In genomic region chr5:36596225-36596624, GRCm38 (mm10) we compare ENCODE assay signal across 20 mouse cellular contexts.
"Had no signal": no experiment of that assay in that cellular context is flagged by ENCODE, and none has a peak within 500 bp of the region (broad histone marks: within the 10 kb centered on the region; RNA-seq: fewer than 3 reads in every experiment).

No protein-coding gene starts in this region.

- H3K27ac ChIP-seq: kidney, postnatal 0 days; limb, embryonic 12.5 days; limb, embryonic 15.5 days; liver, embryonic 14.5 days; lung, embryonic 15.5 days; midbrain, embryonic 10.5 days; neural tube, embryonic 12.5 days; neural tube, embryonic 15.5 days; stomach, embryonic 15.5 days had no signal

- ATAC-seq: liver, postnatal 0 days had no signal

- DNase-seq: kidney, adult 2 months; kidney, postnatal 25 days; left cerebral cortex, postnatal 4 days; liver, postnatal 0 days; lung, postnatal 10 days; lung, postnatal 36 days; midbrain, embryonic 14.5 days; right cerebral cortex, adult 18-20 months; right cerebral cortex, postnatal 14 days; right cerebral cortex, postnatal 4 days; thymus, postnatal 25 days had no signal

- H3K4me3 ChIP-seq: limb, embryonic 12.5 days; limb, embryonic 15.5 days; lung, embryonic 15.5 days; midbrain, embryonic 10.5 days; neural tube, embryonic 12.5 days; neural tube, embryonic 15.5 days; stomach, embryonic 15.5 days had no signal
